Mouse (Mus musculus) adrenal gland, adult 8-10 months (tissue): Measurements from ENCODE around the gene Ankrd40. TPM values are rescaled to one million over a fixed set of nuclear protein-coding genes. Genes with fewer than 3 reads are reported as not detected.

Source experiments
- DNase-seq: peaks from one replicate; pipeline ENCODE4 v3.0.0; 2022
- total RNA-seq, 4 experiments: library from RNA; stranded (reverse); gene quantifications; 2 replicates each; pipeline ENCODE4 v1.2.4; 2022

Gene Ankrd40
- total RNA-seq: 100 to 1,000 TPM; 118 to 169 (median 156) TPM

GRCm38 (mm10) chr11:94327693-94328643 lies at the start of gene Ankrd40:
Gene Ankrd40, plus strand, starts transcription at chr11:94328001.
- peak; percentile 95 for DNase-seq

- DNase-seq: no peak
Measured at GRCm38 (mm10) chr11:94281199-94282181, 46.3 kb upstream of the Ankrd40 start, which contains the start of gene Gm21885. Gene Gm21885, plus strand, starts transcription at chr11:94281873.

GRCm38 (mm10) chr11:94282291-94282690 lies 45.5 kb upstream of the Ankrd40 start:
- DNase-seq: no peak

- DNase-seq: no peak
Measured at GRCm38 (mm10) chr11:94283536-94284099, 44.2 kb upstream of the Ankrd40 start.

GRCm38 (mm10) chr11:94285886-94286574 lies 41.8 kb upstream of the Ankrd40 start:
- DNase-seq: no peak

- no peak for DNase-seq
Measured at GRCm38 (mm10) chr11:94287105-94287504, 40.7 kb upstream of the Ankrd40 start.

- no peak for DNase-seq
Measured at GRCm38 (mm10) chr11:94290062-94290740, 37.6 kb upstream of the Ankrd40 start.

- no peak for DNase-seq
Measured at GRCm38 (mm10) chr11:94294996-94295845, 32.6 kb upstream of the Ankrd40 start.

- no peak for DNase-seq
Measured at GRCm38 (mm10) chr11:94312733-94313132, 15.1 kb upstream of the Ankrd40 start.

GRCm38 (mm10) chr11:94314098-94314652 lies 13.6 kb upstream of the Ankrd40 start:
- DNase-seq: no peak

GRCm38 (mm10) chr11:94315308-94315707 lies 12.5 kb upstream of the Ankrd40 start:
- DNase-seq: no peak

GRCm38 (mm10) chr11:94316528-94316927 lies 11.3 kb upstream of the Ankrd40 start:
- no peak for DNase-seq

GRCm38 (mm10) chr11:94317014-94317413 lies 10.8 kb upstream of the Ankrd40 start:
- no peak for DNase-seq

GRCm38 (mm10) chr11:94317515-94317914 lies 10.3 kb upstream of the Ankrd40 start:
- no peak for DNase-seq

GRCm38 (mm10) chr11:94318056-94318455 lies 9.7 kb upstream of the Ankrd40 start:
- no peak for DNase-seq

GRCm38 (mm10) chr11:94320969-94321930 lies 6.6 kb upstream of the Ankrd40 start:
- no peak for DNase-seq

- DNase-seq: peak; percentile 91
Measured at GRCm38 (mm10) chr11:94321931-94322400, 5.8 kb upstream of the Ankrd40 start, which contains the start of gene Luc7l3. Gene Luc7l3, minus strand, starts transcription at chr11:94321988.

GRCm38 (mm10) chr11:94322636-94323035 lies 5.2 kb upstream of the Ankrd40 start:
- DNase-seq: no peak
